Mouse (Mus musculus) embryonic fibroblast, embryonic 13.5 days (primary cell): ENCODE measurements around the gene Sec24d.

ENCODE experiments used
- CTCF ChIP-seq: IDR thresholded peaks from 2 replicates; pipeline ENCODE4 v1.5.1; 2011; ENCODE audit warnings: mild to moderate bottlenecking, control low read depth, low read length, moderate library complexity, borderline replicate concordance; ENCODE audit not compliant: insufficient read depth
- POLR2A ChIP-seq: IDR thresholded peaks from 2 replicates; pipeline ENCODE4 v1.6.1; 2011; ENCODE audit warnings: low read depth, mild to moderate bottlenecking, control low read depth, low read length, moderate library complexity

GRCm38 (mm10) chr3:123321612-123322011 is 54.4 kb downstream of the Sec24d start:
- TF ChIP-seq CTCF, result no peak
- no peak for TF ChIP-seq POLR2A
